Mouse (Mus musculus) spleen, adult 12 weeks (tissue): ENCODE measurements around the gene Cpb2.
A peak's percentile ranks its signal among the peaks of the same experiment; 100 is the strongest.

Source experiments
- DNase-seq: peaks from one replicate; pipeline ENCODE4 v3.0.0; 2022; ENCODE audit warnings: low spot score

Cpb2 gene

DNA sequence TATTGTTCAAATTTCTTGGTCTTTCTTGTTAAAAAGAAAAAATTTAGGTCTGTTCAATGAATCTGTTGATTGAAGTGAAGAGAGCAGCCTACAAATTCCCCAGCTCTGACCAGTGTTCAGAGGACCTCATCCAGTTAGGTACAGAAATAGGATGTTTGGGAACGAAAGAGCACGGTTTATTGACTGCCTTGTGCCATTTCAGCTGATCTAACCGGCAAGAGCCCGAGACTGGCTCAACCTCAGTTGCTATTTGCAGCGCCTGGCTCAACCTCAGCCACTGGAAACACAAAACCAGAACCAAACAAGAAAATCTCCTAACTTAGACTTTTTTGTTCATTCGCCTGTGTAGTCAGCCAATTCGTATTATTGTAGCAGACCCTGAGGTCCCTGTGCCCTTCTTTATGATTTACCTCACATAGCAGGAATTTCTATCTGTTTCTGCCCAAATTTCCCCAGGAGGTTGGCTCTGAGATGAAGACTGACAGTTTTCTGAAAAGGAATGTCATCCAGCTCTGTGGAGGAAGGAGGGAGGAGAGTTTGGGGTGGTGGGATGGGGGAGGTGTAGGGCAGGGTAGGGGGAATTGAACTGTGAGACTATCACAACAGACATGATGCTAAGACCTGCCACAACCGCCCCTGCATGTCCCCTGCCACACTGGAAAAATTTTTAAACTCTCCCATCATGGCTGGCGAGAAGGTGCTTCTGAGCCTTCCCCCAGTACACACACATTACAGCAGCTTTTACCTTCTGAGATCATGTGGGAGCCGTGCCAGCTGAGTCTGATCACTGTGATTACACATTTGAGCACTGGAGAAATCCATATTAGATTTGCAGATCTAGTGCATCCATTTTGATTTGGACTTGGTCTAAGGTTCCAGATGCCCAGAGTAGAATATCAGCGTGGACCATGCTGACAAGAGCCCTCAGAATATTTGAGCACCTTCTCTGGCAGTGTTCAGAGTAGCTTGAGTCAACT, 4.2 kb downstream of the Cpb2 start:
- no peak for DNase-seq

DNA sequence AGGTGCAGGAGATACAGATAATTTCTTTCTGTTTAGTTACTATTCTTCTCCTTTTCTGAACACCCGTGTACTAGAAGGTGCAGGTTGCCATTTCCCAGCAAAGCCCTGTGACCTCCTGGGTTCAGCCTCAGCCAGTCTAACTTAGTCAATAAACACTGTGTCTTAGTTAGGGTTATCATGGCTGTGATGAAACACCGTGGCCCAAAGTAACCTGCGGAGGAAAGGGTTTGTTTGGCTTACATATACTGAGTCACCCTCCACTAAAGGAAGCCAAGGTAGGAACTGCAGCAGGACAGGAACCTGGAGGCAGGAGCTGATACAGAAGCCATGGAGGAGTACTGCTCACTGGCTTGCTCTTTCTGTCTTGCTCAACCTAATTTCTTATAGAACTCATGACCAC, 8.3 kb downstream of the Cpb2 start:
- no peak for DNase-seq

DNA sequence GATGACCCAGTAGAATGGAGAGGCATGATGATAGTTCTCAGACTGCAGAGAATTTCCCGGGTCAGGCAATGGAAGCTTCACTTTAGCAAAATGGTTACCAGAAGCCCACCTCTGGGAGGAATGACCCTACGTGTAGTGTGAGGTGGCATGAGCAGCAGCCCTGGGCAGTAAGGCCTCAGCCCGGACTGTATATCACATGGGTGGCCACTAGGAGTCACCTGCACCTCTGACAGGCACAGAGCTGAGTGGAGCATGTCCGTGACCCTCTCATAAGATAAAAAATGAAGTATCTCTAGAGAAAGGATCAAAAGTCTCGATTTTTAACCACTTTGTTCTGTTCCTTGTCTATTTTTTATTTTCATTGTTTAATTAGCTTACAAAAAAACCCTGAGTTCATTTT, 14.4 kb downstream of the Cpb2 start:
- DNase-seq = no peak

DNA sequence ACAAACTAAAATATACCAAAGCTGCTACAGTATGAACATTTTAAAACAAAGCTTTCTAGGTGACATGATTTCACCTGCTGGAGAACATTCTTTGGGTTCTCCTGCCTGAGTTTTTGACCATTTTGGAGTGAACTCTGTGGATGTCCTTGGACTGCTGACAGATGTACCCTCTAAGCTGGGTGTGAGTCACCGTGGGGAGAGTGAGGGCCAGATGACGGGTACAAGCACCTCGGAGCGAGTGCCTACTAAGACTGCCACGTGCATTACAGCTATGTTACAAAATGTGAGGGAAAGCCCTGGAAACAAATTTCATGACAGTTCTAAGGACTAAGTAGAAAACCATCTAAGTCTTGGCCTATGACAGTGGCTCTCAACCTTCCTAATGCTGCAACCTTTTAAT, 27.4 kb downstream of the Cpb2 start:
- DNase-seq = no peak

DNA sequence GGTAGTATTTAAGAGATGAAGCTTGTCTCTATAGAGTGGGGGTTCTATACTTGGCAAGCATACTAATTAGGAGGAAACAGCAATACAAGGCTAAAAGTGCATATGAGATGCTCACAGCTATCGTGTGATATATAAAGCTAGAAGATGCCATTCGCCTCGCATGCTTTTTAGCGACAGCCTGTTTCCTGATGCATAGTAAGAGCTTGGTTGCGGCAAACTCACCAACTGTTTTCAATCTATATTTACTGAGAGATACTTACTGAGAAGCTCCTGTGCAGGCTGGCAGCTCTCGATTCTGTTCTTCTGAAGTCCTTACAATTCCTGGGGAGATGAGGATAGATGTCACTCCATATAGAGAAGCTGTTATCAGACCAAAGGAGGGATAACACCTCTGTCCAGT, 37.6 kb downstream of the Cpb2 start:
- DNase-seq = no peak

DNA sequence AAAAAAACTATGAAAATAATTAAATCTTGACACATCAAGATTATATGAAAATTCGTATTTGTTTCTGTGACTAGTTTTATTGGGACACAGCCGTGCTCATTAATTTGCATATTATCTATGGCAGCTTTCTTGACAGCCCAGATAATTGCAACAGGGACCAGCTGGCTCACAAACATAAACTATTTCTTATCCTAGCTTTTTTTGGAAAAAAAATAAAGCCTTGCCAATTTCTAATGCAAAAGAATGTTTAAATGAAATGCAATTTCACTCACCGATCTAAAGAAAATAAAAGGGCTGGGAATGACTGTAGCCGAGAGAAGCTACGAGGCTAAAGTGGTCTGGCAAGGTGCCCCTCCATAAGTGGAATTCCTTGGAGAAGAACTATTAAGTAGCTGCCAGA, 38.3 kb downstream of the Cpb2 start:
- no peak for DNase-seq

DNA sequence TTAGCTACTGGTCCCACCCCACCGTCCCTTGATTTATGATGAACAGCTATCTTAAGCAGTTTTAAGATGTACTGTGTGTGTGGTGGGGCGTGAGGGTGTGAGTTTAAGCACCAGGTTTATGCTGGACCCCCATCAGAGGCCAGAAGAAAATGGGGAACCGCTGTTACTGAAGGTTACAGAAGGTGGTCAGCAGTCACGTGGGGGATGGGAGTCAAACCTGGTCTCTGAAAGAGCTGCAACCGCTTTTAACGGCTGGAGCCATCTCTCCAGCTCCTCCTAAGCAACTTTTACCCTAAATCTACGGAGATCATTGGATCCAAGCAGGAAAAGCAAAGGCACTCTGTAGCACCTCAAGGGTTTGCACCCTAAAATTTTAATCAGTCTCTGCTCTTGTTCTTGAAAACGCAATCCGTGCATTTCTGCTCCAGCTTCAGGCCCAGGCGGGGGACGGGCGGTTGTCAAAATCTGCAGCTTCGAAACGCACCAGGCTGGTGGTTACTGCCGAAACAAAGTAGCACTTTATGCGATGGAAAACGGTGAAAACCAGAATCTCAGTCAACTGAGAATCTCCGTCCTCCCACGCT, 41.6 kb downstream of the Cpb2 start:
- no peak for DNase-seq

DNA sequence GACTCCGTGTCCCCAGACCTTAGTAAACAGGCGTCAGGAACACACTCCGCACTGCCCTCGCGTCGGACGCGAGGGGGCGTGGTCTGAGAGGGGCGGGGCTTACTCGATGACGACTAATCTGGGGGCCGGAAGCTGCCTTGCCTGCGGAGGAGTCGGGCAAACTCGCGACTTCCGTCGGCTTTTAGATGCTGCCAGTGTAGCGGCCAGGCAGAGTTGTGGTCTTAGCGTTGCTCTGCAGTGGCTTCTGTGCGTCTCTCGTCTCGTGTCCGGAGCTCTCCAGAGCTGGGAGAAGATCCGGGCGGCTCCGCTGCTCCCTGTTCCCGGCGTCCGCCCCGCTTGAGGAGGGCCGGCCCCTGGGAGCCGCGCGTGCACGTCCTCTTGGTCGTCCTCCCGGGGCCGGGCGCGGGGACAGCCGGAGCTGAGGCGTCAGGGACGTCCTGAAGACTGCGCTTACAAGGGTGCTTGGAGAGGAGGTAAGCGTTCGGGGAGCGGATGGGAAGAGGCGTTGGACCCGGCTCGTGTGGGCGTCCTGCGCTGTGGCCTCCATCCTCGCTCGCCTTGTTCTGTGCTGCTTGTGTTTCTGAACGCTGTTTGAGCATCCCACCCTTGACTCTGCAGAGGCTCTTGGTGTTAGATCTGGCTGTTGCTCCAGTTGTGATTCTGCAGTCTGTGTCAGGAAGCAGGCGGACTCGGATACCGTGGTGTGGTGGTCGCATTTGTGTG, 42.3 kb downstream of the Cpb2 start, which contains the start of gene Zc3h13:
Zc3h13 (plus strand) TSS at position 181 of the 723 bp plus-strand sequence.
- peak; percentile 96 for DNase-seq

DNA sequence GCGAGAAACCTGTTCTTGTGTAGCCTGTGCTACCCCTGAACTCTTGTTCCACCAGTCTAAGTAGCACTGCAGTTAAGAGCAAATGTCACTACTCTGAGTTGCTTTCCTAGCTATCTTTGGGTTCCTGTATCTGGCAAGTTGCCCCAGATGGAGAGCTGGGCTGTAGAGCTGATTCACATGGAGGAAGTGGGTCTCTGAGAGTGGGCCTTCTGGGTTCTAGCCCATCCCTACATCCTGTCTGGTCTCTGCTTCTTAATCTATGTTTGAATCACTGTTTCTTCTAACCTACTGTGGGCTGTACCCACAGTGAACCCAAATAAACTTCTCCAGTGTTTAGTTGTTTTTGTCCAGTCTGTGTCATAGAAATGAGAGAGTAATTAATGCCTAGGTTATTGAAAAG, 59.0 kb downstream of the Cpb2 start:
- DNase-seq = no peak

DNA sequence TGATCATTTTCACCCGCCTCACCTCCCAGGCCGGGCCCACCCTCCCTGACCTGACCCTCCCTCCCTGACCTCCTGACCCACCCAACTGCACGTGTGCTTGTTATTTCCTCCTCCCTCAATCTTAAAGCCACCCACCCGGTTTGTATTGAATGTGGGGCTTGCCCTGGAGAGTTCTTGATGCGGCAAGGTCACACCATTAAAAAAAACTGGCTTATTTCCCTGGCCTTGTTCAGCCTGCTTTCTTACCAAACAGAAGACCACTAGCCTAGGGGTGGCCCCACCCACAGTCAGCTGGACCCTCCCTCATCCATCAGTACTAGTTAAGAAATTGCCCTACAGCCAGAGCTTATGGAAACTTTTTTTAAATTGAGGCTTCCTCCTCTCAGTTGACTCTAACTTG, 61.7 kb downstream of the Cpb2 start:
- DNase-seq = no peak

DNA sequence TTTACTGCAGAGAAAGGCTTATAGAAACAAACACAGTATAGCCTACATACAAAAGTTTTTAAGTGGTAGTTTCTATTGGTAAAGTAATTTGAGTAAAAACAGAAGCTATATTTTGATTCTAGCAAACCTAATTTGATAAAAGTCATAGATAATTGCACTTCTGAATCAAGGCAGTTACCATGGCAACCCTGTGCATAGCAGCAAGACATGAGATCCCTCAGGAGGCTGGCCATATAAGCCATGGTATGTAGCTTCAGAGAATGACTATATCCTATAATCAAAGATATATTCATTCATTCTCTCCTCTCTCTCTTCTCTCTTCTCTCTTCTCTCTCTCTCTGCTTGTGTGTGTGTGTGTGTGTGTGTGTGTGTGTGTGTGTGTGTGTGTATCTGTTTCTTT, 65.8 kb downstream of the Cpb2 start:
- no peak for DNase-seq

DNA sequence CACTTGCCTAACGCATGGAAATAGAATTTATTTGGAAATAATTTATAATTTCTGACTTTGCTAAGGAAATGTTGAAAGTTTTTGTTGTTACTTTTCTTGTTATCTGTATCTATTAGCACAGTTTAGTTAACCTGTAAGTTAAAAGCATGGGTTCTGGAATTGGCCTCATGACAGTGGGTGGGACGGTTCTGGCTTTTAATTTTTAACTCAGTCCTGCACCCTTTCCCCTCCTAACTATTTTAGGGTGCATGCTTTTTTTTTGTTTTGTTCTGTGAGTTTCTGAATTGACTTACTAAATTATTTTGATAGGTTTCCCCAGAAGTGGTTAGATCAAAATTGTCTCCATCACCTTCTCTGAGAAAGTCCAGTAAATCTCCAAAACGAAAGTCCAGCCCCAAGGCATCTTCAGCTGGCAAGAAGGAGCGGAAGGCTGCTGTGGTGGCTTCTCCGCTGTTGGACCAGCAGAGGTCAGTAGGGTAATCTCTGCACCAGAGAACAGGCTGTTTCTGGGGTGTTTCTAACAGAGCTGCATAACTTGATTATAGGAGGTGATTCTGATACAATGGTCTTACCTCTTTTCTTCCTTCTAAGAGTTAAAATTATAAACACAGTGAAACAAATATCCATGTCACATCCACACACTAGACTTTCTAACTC, 67.4 kb downstream of the Cpb2 start:
- DNase-seq = no peak

DNA sequence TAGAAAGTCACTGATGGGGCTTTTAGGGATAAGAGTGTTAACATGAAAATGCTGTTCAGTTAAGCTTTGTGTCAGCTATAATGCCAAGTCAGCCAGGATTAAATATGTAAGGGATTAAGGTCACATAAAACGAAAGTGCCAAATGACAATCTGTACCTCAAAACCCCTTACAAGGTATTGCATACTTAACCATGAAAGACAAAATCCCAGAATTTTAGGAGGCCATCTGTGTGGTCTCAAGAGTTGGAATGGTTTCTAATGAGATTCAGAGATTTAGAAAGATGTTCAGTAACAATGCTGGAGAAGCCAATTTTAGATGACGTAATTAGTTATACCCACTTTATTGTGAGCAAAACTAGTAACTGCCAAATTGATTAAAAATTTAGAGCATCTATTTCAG, 72.4 kb downstream of the Cpb2 start:
- no peak for DNase-seq

DNA sequence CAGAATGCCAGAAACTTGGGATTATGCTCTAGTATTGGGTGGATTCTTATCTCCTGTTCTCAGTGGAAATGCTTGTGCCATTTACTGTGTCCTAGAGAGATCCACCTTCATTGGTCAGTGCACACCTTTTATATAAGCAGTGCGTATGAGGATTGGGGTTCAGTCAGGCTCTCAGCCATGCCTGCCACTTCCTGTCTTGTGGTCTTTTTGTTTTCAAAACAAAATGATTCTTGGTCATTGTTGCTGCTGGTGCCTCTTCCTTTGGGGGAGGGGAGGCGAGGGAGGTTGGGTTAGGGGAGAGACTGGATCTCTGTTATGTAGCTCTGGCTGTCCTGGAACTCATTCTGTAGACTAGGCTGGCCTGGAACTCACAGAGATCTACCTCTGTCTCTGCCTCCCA, 76.6 kb downstream of the Cpb2 start:
- DNase-seq = no peak

DNA sequence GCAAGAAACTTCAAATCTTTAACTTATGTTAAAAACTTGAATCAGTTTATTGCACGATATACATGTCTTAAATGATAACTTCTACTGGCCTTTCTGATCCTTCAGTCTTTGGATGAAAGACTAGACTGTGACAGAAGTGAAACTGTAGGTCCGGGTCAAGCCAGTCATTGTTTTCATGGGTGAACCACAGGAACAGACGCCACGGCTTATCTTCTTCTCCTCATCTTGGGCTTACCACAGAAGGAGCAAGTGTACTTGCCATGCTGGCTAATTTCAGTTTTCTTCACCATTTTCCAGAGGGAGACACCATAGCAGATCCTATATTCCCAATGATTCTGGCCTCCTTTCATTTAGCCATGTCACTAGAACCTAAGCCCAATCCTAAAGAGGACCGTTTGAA, 78.2 kb downstream of the Cpb2 start:
- no peak for DNase-seq

DNA sequence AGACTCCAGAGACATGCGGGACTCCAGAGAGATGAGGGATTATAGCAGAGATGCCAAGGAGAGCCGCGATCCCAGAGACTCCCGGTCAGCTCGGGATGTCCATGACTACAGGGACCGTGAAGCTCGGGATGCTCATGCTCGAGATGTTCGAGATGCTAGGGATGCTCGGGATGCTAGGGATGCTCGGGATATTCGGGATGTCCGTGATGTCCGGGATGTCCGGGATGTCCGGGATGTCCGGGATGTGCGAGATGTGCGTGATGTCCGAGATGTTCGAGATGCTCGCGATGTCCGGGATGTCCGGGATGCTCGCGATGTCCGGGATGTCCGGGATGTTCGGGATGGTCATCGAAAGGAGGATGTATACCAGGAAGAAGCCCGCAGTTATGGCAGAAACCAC, 81.3 kb downstream of the Cpb2 start:
- no peak for DNase-seq

DNA sequence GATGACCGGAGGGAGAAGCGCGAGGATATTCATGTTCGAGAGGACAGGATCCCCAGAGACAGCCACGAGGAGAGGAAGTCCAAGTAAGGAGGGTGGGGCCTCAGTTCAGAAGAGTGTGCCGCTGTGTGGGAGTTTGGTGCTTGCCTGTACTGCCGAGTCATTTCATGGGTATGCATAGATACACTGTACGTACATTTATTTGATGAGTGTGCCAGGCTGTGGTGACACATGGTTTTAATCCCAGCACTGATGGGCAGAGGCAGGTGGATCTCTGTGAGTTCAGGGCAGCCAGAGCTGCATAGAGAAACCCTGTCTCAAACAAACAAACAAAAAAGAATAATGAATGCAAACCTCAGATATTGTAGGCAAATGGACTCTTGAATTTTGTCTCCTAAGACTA, 86.0 kb downstream of the Cpb2 start:
- DNase-seq = no peak

DNA sequence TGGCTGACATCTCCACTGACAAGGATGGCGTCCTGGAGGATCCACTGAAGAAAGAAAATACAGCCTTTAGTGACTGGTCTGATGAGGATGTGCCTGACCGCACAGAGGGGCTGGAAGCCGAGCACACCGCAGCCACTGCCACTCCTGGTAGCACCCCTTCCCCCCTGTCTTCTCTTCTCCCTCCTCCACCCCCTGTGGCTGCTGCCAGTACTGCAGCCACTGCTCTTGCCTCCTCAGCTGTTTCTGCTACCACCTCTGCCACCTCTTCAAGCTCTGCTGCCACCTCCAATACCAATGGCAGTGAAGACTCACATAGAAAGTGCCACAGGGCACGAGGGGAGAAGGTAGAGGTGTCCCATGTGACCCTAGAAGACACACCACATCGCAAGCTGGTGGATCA, 88.5 kb downstream of the Cpb2 start:
- DNase-seq = peak; percentile 7
